Mouse (Mus musculus) cerebellum, adult 2 months (tissue): ENCODE results near the gene Fam168b.

Experiments
- CTCF ChIP-seq: fragments of 200-500 bp; IDR thresholded peaks from 2 replicates; pipeline ENCODE4 v1.5.1; 2011; ENCODE audit warnings: low read depth, mild to moderate bottlenecking, control low read depth, low read length, moderate library complexity, borderline replicate concordance; ENCODE audit not compliant: insufficient read depth
- POLR2A ChIP-seq: fragments of 200-500 bp; IDR thresholded peaks from 2 replicates; pipeline ENCODE4 v1.6.1; 2011; ENCODE audit warnings: low read length, control low read depth, borderline replicate concordance; ENCODE audit not compliant: insufficient read depth

DNA sequence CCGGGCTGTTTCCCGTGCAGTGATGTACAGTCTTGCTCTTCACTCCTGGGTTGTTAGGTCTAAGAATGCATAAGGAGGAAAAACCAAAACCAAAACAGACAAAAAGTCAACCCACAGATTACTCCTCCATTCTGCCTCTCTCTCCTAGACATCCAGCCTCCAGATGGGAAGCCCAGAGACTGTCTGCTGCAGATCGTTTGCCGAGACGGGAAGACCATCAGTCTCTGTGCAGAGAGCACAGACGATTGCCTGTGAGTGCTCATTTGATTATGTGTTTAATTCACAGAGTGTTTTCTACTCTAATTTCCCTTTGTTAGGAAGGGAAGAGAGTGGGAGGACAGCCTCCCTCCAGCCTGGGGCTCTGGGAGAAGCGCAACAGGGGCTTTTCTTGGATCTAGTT lies 20.5 kb upstream of the Fam168b start:
- no peak for TF ChIP-seq CTCF
- no peak for TF ChIP-seq POLR2A
